Mouse (Mus musculus): ENCODE measurements at regions not wholly inside any gene's neighbourhood (a gene's known extent, or its start where the extent isn't known, plus 50 kb on each side); places are given as distances from the start of the nearest gene placed in this dataset.

- DNase-seq (ENCODE audit: low read depth, low spot score) = no peak
These were observed 186.5 kb upstream of the Tenm3 start for GRCm38 (mm10) chr8:49030255-49030654.

- DNase-seq (ENCODE audit: low read depth, low spot score) = peak; percentile 59
These were observed 174.0 kb upstream of the Tenm3 start for GRCm38 (mm10) chr8:49017741-49018140.

GRCm38 (mm10) chr8:49015701-49016100, 171.9 kb upstream of the Tenm3 start:
- DNase-seq (ENCODE audit: low read depth, low spot score) = no peak

- DNase-seq (ENCODE audit: low read depth, low spot score) = no peak
These were observed 171.4 kb upstream of the Tenm3 start for GRCm38 (mm10) chr8:49015200-49015599.

GRCm38 (mm10) chr8:49006236-49006965, 162.7 kb upstream of the Tenm3 start:
- DNase-seq (ENCODE audit: low read depth, low spot score) = no peak

GRCm38 (mm10) chr8:48981667-48982066, 137.9 kb upstream of the Tenm3 start:
- DNase-seq (ENCODE audit: low read depth, low spot score) = no peak

GRCm38 (mm10) chr8:48980755-48981154, 137.0 kb upstream of the Tenm3 start:
- DNase-seq (ENCODE audit: low read depth, low spot score) = no peak

GRCm38 (mm10) chr8:48970655-48971054, 126.9 kb upstream of the Tenm3 start:
- DNase-seq (ENCODE audit: low read depth, low spot score) = no peak

- DNase-seq (ENCODE audit: low read depth, low spot score) = no peak
These were observed 121.2 kb upstream of the Tenm3 start for GRCm38 (mm10) chr8:48964929-48965328.

GRCm38 (mm10) chr8:48957614-48958013, 113.9 kb upstream of the Tenm3 start:
- DNase-seq (ENCODE audit: low read depth, low spot score) = no peak

GRCm38 (mm10) chr8:48951412-48951811, 107.7 kb upstream of the Tenm3 start:
- DNase-seq (ENCODE audit: low read depth, low spot score) = no peak

GRCm38 (mm10) chr8:48944177-48944576, 100.4 kb upstream of the Tenm3 start:
- DNase-seq (ENCODE audit: low read depth, low spot score) = no peak

- no peak for DNase-seq (ENCODE audit: low read depth, low spot score)
These were observed 93.4 kb upstream of the Tenm3 start for GRCm38 (mm10) chr8:48937144-48937543.

GRCm38 (mm10) chr8:48927135-48927534, 83.4 kb upstream of the Tenm3 start:
- no peak for DNase-seq (ENCODE audit: low read depth, low spot score)

- DNase-seq (ENCODE audit: low read depth, low spot score) = no peak
These were observed 71.5 kb upstream of the Tenm3 start for GRCm38 (mm10) chr8:48915275-48915674.

- no peak for DNase-seq (ENCODE audit: low read depth, low spot score)
These were observed 69.1 kb upstream of the Tenm3 start for GRCm38 (mm10) chr8:48912842-48913241.

- no peak for DNase-seq (ENCODE audit: low read depth, low spot score)
These were observed 58.1 kb upstream of the Tenm3 start for GRCm38 (mm10) chr8:48901668-48902406.

GRCm38 (mm10) chr8:48896687-48897086, 52.9 kb upstream of the Tenm3 start:
- DNase-seq (ENCODE audit: low read depth, low spot score) = no peak

GRCm38 (mm10) chr8:48896251-48896650, 52.5 kb upstream of the Tenm3 start:
- DNase-seq (ENCODE audit: low read depth, low spot score) = no peak

GRCm38 (mm10) chr8:48895586-48895985, 51.8 kb upstream of the Tenm3 start:
- no peak for DNase-seq (ENCODE audit: low read depth, low spot score)

All from R1 (cell line).